Mouse (Mus musculus): ENCODE measurements around the gene Gm42688.

DNA sequence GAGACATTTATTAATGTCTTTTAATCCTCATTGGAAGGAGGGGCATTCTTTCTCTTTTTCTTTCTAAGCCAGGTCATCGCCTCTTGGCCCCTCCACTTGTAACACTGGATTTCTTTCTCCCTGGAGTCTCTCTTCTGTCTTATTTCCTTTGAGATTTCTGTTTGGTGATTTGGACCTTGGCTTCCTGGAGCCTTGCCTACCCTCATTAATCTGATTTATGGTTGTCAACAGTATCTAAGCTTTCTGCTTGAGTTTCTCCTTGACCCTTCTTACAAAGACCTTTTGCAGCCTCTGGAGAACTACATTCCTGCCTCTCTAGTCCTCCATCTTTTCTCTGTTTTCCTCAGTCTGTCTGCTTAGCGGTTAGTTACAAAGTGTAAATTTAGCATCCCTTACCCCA, 3.0 kb upstream of the Gm42688 start:
- TF ChIP-seq CTCF (IDR thresholded peaks at IDR 0.05; ENCODE audit: low read depth) (no peak), EP300 (IDR thresholded peaks at IDR 0.05; ENCODE audit: low read depth) (no peak)

Data from liver, embryonic 14.5 days (tissue).